Mouse (Mus musculus) liver, adult 2 months (tissue): ENCODE data around the gene Olfr70. TPM values are rescaled to one million over a fixed set of nuclear protein-coding genes. Genes with fewer than 3 reads are reported as not detected.

Experiments used
- DNase-seq: peaks from one replicate; pipeline ENCODE4 v3.0.0-alpha.2; 2011; ENCODE audit warnings: low read depth, low spot score; ENCODE audit errors: extremely low read depth
- H3K27ac ChIP-seq: fragments of 200-500 bp; replicated peaks from 2 replicates; pipeline ENCODE4 v1.5.1; 2012; ENCODE audit warnings: low read depth, mild to moderate bottlenecking, control low read depth, inconsistent platforms, low read length; ENCODE audit not compliant: insufficient read depth
- H3K27me3 ChIP-seq: fragments of 200-500 bp; 2 replicates; pipeline ENCODE4 v1.6.1; 2012; ENCODE audit warnings: mild to moderate bottlenecking, moderate library complexity, low read length, inconsistent platforms; ENCODE audit not compliant: control insufficient read depth, insufficient read depth
- H3K36me3 ChIP-seq: fragments of 200-500 bp; 2 replicates; pipeline ENCODE4 v1.6.1; 2012; ENCODE audit warnings: low read length, inconsistent platforms; ENCODE audit not compliant: control insufficient read depth, insufficient read depth
- H3K4me1 ChIP-seq: fragments of 200-500 bp; 2 replicates; pipeline ENCODE4 v1.6.1; 2011; ENCODE audit warnings: low read length; ENCODE audit not compliant: control insufficient read depth, insufficient read depth
- H3K4me3 ChIP-seq: fragments of 200-500 bp; 2 replicates; pipeline ENCODE4 v1.5.1; 2011; ENCODE audit warnings: low read depth, mild to moderate bottlenecking, control low read depth, low read length, moderate library complexity; ENCODE audit not compliant: insufficient read depth
- H3K79me2 ChIP-seq: fragments of 200-500 bp; 2 replicates; pipeline ENCODE4 v1.6.1; 2012; ENCODE audit warnings: inconsistent platforms, mild to moderate bottlenecking, low read length, moderate library complexity; ENCODE audit not compliant: control insufficient read depth, insufficient read depth
- H3K9ac ChIP-seq: fragments of 200-500 bp; 2 replicates; pipeline ENCODE4 v1.6.1; 2012; ENCODE audit warnings: low read depth, mild to moderate bottlenecking, control low read depth, inconsistent platforms, low read length
- CTCF ChIP-seq: fragments of 200-500 bp; IDR thresholded peaks from 2 replicates; pipeline ENCODE4 v1.5.1; 2011; ENCODE audit warnings: low read depth, low read length, control low read depth
- POLR2A ChIP-seq: fragments of 200-500 bp; IDR thresholded peaks from 2 replicates; pipeline ENCODE4 v1.6.1; 2011; ENCODE audit warnings: low read length, control low read depth; ENCODE audit not compliant: insufficient read depth; ENCODE audit errors: extremely low read depth
- WGBS: fragments of 180-500 bp; shearing (Covaris S2); methylation state at CpG from one replicate; pipeline ENCODE4 v1.1.7; 2018; 5-methylcytosine and 5-hydroxymethylcytosine counted together
- polyA plus RNA-seq: library from polyadenylated mRNA; depleted of rRNA; stranded (reverse); fragments of >200 nt; gene quantifications from 2 replicates; pipeline ENCODE4 v1.2.3, GENCODE M21; 2012
- total RNA-seq: library from RNA; depleted of rRNA; stranded (reverse); fragments of >200 nt; gene quantifications from 2 replicates; pipeline ENCODE4 v1.2.3, GENCODE M21; 2014

Gene Olfr70
- total and polyA plus RNA-seq, 2 experiments = not detected

DNA sequence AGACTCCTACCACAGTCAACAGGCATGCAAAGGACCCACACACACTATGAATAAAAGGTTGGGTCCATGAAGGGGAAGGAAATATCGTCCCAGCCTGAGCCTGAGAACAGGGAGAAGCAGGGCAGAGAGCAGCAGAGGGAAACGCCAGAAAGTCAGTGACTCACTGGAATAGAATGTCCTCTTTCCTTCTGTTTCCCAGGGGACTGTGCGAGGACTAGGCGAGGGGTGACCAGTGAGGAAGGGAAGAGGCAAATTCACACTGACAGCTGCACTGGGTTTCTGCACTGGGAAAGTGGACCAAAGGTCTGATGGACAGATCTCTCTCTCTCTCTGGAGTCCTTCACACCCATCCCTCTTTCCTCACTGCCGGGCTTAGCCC lies 28.0 kb upstream of the Olfr70 start:
- Histone ChIP-seq H3K4me3 (no peak overlapping the region), H3K9ac (no peak overlapping the region), H3K27ac (peak overlapping the region; percentile 67), H3K79me2 (no peaks in the 10 kb centered on the region), H3K27me3 (no peaks in the 10 kb centered on the region), H3K36me3 (no peaks in the 10 kb centered on the region), H3K4me1 (no peaks in the 10 kb centered on the region)
- TF ChIP-seq POLR2A = no peak
- TF ChIP-seq CTCF = no peak
- WGBS = 37% methylated on average over 5 of the region's 5 CpGs
- peak; percentile 31 for DNase-seq

DNA sequence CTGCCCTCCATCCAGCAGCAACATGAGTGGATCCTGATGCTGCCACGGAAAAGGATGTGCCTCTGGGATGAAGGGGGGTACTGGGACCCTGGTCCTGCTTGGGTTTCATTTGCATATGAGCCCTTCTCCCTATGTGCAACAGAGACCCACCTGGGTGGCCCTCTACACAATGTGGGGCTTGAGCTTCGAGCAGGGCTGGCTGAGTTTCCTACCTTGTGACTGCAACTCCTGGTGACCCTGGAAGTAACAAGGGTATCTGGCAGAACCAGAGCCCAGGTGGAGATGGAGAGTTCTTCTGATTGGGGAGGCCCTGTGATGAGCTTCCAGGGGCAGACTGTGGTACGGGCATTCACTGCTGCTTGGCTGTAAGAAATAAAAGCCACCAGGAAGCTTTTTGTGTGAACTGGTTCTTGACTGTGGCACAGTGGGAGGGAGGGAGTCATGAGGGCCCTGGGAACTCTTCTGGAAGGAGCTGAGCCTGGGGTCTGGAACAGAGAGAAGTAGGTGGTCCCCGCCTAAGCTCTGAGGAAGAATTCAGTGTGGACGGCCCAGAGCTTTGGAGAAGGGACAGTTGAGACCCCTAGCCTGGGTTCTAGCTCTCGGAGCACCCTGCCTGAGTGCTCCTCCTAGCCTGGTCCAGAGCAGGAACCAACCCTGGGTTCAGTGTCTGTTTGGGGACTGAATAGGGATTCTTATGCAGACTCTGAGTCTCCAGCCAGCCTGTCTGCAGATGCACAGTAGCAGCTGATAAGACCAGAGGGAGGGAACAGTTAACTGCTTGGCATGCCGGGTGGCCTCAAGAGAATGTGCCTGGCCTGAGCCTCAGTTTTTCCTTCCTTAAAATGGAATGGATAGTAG lies 27.3 kb upstream of the Olfr70 start:
- no peak overlapping the region for H3K4me3 ChIP-seq
- peak overlapping the region; percentile 67 for H3K27ac ChIP-seq
- WGBS = 82% methylated on average over 7 of the region's 7 CpGs
- H3K27me3 ChIP-seq = no peaks in the 10 kb centered on the region
- no peaks in the 10 kb centered on the region for H3K36me3 ChIP-seq
- H3K9ac ChIP-seq = no peak overlapping the region
- no peaks in the 10 kb centered on the region for H3K79me2 ChIP-seq
- no peaks in the 10 kb centered on the region for H3K4me1 ChIP-seq
- DNase-seq = peak; percentile 17
- TF ChIP-seq CTCF = no peak
- no peak for TF ChIP-seq POLR2A

DNA sequence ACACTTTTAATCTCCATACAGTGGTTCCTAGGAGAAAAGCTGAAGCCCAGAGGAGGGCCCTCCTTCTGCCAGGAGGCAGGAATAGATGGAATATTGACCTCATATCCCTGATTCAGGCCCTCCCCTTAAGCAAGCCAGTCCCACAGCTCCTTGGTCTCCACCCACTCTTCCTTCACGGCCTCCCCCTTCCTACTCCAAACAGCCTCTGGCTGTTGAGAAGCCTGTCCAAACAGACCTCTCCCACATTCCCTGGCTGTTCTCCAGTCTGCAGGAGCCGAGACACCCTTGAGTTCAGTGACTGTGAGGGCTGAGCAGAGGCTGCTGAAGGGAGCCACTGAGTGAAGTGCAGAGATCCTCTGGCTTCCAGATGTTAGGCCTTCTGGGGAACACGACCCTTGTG lies 26.4 kb upstream of the Olfr70 start, which contains the start of gene Hrct1:
Gene Hrct1, plus strand, starts transcription at position 194 of the 400 bp plus-strand sequence.
- TF ChIP-seq POLR2A (no peak), CTCF (no peak)
- Histone ChIP-seq H3K9ac (no peak within 1 kb of the TSS), H3K36me3 (no peaks in the 10 kb centered on the region), H3K27ac (peak within 1 kb of the TSS; percentile 67), H3K4me1 (no peaks in the 10 kb centered on the region), H3K4me3 (no peak within 1 kb of the TSS), H3K27me3 (no peaks in the 10 kb centered on the region), H3K79me2 (no peaks in the 10 kb centered on the region)
- WGBS = 51% methylated on average over 3 of the region's 3 CpGs
- DNase-seq = peak; percentile 48

DNA sequence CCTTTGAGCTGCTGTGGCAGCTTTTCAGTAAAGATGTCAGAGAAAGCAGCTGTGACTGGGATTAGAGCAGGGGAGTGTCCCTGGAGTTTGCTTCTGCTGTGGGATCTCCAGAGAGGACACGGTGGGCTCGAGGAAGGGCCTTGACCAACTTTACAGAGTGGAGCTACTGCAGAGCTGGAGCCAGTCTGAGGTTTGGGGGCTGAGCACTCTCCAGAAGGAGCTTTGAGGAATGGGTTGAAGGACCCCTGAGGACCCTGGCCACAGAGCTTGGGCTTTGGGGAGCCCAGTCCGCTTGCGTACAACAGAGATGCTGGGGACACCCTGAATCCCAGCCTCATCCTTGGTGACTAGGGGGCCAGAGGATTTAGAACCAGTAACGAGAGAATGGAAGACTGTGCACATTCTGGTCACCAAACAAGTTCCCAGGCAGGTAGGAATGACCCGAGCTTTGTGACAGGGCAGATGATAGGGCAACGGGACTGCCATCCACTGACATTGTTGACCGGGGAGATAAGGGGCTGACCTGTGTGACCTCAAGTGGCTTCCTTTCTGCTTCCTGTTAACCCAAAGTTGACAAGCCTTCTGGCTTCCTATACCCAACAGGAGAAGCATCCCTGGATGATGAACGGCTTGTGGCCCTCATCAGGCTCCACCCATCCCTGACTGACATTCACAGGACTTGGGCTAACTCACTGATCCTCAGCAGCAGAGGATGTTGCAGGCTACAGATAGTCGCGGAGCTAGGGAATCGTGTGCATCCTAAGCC lies 25.8 kb upstream of the Olfr70 start:
- no peak overlapping the region for H3K9ac ChIP-seq
- no peaks in the 10 kb centered on the region for H3K36me3 ChIP-seq
- H3K79me2 ChIP-seq = no peaks in the 10 kb centered on the region
- H3K27me3 ChIP-seq = no peaks in the 10 kb centered on the region
- H3K4me1 ChIP-seq = no peaks in the 10 kb centered on the region
- H3K4me3 ChIP-seq = no peak overlapping the region
- no peak for TF ChIP-seq POLR2A
- no peak for TF ChIP-seq CTCF
- no peak overlapping the region for H3K27ac ChIP-seq
- WGBS = 28% methylated on average over 12 of the region's 12 CpGs
- DNase-seq = no peak

DNA sequence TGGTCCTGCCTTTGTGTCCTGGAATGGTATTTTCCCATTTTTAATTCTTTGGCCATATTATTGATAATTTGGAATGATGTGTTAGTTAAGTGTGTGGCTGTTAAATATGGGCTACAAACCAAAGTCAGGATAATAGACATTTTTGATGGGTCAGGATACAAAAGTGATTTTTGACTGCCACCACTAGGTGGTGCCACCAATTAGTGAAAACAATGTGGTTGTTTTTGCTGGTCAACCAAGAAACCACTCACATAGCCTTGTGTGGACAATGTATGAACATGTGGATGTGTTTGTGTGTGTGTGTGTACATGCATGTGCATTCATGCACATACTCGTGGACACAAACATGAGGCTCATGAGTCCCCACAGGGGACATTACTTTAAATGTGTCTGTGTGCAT lies 24.2 kb upstream of the Olfr70 start:
- Histone ChIP-seq H3K27me3 (no peaks in the 10 kb centered on the region), H3K4me1 (no peaks in the 10 kb centered on the region), H3K4me3 (no peak overlapping the region), H3K36me3 (no peaks in the 10 kb centered on the region), H3K27ac (no peak overlapping the region), H3K9ac (no peak overlapping the region), H3K79me2 (no peaks in the 10 kb centered on the region)
- WGBS = 10% methylated on average over 1 of the region's 1 CpGs
- peak; percentile 24 for DNase-seq
- no peak for TF ChIP-seq POLR2A
- 0 out of 2 replicates have a peak, but pooled peaks have one; percentile 31 for TF ChIP-seq CTCF

DNA sequence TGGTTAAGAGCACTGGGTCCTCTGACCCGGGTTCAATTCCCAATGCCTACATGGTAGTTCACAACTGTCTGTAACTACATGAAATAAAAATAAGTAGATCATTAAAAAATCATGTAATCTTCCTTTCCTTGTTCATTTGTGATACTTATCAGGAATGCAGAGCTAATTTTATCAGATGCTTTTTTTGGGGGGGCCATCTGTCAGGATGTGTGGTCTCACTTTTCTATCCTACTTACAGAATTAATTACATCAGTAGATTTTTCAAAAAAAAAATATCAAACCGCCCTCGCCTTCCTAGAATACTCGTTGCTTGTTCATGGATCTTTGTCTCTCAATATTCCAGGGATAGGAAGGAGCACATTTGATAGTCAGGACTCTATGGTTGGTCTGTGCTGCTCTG lies 21.6 kb upstream of the Olfr70 start:
- Histone ChIP-seq H3K4me1 (no peaks in the 10 kb centered on the region), H3K9ac (no peak overlapping the region), H3K27me3 (no peaks in the 10 kb centered on the region), H3K79me2 (no peaks in the 10 kb centered on the region), H3K36me3 (no peaks in the 10 kb centered on the region), H3K4me3 (no peak overlapping the region), H3K27ac (no peak overlapping the region)
- 87% methylated on average over 4 of the region's 4 CpGs for WGBS
- TF ChIP-seq POLR2A (no peak), CTCF (no peak)
- DNase-seq = no peak
